Mouse (Mus musculus) G1E (cell line): ENCODE data around the gene Igsf6. TPM values are rescaled to one million over a fixed set of nuclear protein-coding genes. Genes with fewer than 3 reads are reported as not detected.
A peak's percentile ranks its signal among the peaks of the same experiment; 100 is the strongest.

ENCODE experiments used
- ATAC-seq: 2 replicates; pipeline ENCODE4 v1.8.0; 2016; ENCODE audit warnings: mild to moderate bottlenecking; ENCODE audit not compliant: insufficient number of reproducible peaks, poor library complexity, low FRiP score, severe bottlenecking; ENCODE audit errors: extremely low read depth
- DNase-seq: peaks from one replicate; pipeline ENCODE4 v3.0.0; 2012; ENCODE audit warnings: low spot score
- H3K27me3 ChIP-seq: 2 replicates; pipeline ENCODE4 v1.6.1; 2012; ENCODE audit warnings: mild to moderate bottlenecking, low read length, inconsistent platforms; ENCODE audit not compliant: insufficient read depth
- H3K36me3 ChIP-seq: replicated peaks from 2 replicates; pipeline ENCODE3; 2012; ENCODE audit warnings: mild to moderate bottlenecking, inconsistent platforms
- H3K4me1 ChIP-seq: 2 replicates; pipeline ENCODE4 v1.6.1; 2012; ENCODE audit warnings: low read depth, low read length, inconsistent platforms, mixed read lengths; ENCODE audit not compliant: insufficient read depth
- H3K4me3 ChIP-seq: 2 replicates; pipeline ENCODE4 v1.5.1; 2012; ENCODE audit warnings: low read depth, mild to moderate bottlenecking, inconsistent platforms, low read length, moderate library complexity, mixed read lengths
- H3K9me3 ChIP-seq: replicated peaks from 2 replicates; pipeline ENCODE4 v1.6.1; 2012; ENCODE audit warnings: inconsistent platforms
- CTCF ChIP-seq: IDR thresholded peaks from 2 replicates; pipeline ENCODE4 v1.5.1; 2012; ENCODE audit warnings: low read depth, low read length, inconsistent platforms, mixed read lengths
- GATA1 ChIP-seq: IDR thresholded peaks from 2 replicates; pipeline ENCODE4 v1.6.1; 2012; ENCODE audit warnings: borderline replicate concordance, low read length, inconsistent platforms, mixed read lengths
- GATA2 ChIP-seq: IDR thresholded peaks from 2 replicates; pipeline ENCODE4 v1.6.1; 2012; ENCODE audit warnings: low read depth, low read length, inconsistent platforms, borderline replicate concordance
- POLR2AphosphoS5 ChIP-seq: IDR thresholded peaks from 2 replicates; pipeline ENCODE4 v1.6.1; 2012; ENCODE audit warnings: low read depth, low read length, inconsistent platforms; ENCODE audit not compliant: insufficient replicate concordance
- TAL1 ChIP-seq: conservative IDR thresholded peaks from 2 replicates; pipeline ENCODE4 v1.6.1; 2012; ENCODE audit warnings: low read depth, low read length, inconsistent platforms, mixed read lengths
- polyA plus RNA-seq: library from polyadenylated mRNA; stranded (reverse); fragments of >175 nt; gene quantifications from 2 replicates; pipeline ENCODE4 v1.2.3, GENCODE M21; 2012
- total RNA-seq, 2 experiments: library from RNA; stranded (forward) in 1 of 2; stranded (reverse) in 1 of 2; fragments of 200-1000 nt in 1 of 2; fragments of >200 nt in 1 of 2; fragmentation: Nextera tagmentation in 1 of 2; gene quantifications; 2 replicates each; pipeline ENCODE4 v1.2.3; 2014 to 2017

Igsf6 gene
- total and polyA plus RNA-seq, 3 experiments: 0.07 to 0.33 TPM; not detected in 1

GRCm38 (mm10) chr7:121090748-121091147 is 16.4 kb upstream of the Igsf6 start:
- Histone ChIP-seq H3K4me3 (no peak overlapping the region), H3K4me1 (peaks cover 7% of the 10 kb centered on the region; the same call in 1 of the 2 replicates), H3K27me3 (peaks cover 25% of the 10 kb centered on the region), H3K36me3 (no peaks in the 10 kb centered on the region), H3K9me3 (no peaks in the 10 kb centered on the region)
- no peak for ATAC-seq
- DNase-seq: no peak
- no peak for TF ChIP-seq POLR2AphosphoS5

GRCm38 (mm10) chr7:121088745-121089144 is 14.4 kb upstream of the Igsf6 start:
- no peak overlapping the region for H3K4me3 ChIP-seq
- DNase-seq (no peak), ATAC-seq (no peak)
- H3K9me3 ChIP-seq: no peaks in the 10 kb centered on the region
- peaks cover 7% of the 10 kb centered on the region; the same call in 1 of the 2 replicates for H3K4me1 ChIP-seq
- peak; percentile 9; the same call in 1 of the 2 replicates for TF ChIP-seq CTCF
- no peak for TF ChIP-seq POLR2AphosphoS5
- TF ChIP-seq GATA2: no peak
- peaks cover 22% of the 10 kb centered on the region for H3K27me3 ChIP-seq
- H3K36me3 ChIP-seq: no peaks in the 10 kb centered on the region

GRCm38 (mm10) chr7:121085500-121085899 is 11.1 kb upstream of the Igsf6 start:
- TF ChIP-seq TAL1: no peak
- no peak for TF ChIP-seq GATA2
- TF ChIP-seq POLR2AphosphoS5: no peak
- TF ChIP-seq GATA1: no peak
- TF ChIP-seq CTCF: no peak
- Histone ChIP-seq H3K36me3 (peaks cover 2% of the 10 kb centered on the region), H3K9me3 (no peaks in the 10 kb centered on the region), H3K27me3 (peaks cover 16% of the 10 kb centered on the region), H3K4me3 (no peak overlapping the region), H3K4me1 (0 out of 2 replicates have a peak, but pooled peaks cover 4% of the 10 kb centered on the region)
- DNase-seq (no peak), ATAC-seq (no peak)

- DNase-seq (no peak), ATAC-seq (no peak)
- Histone ChIP-seq H3K36me3 (peaks cover 2% of the 10 kb centered on the region), H3K4me3 (no peak overlapping the region), H3K9me3 (no peaks in the 10 kb centered on the region), H3K27me3 (peaks cover 16% of the 10 kb centered on the region), H3K4me1 (0 out of 2 replicates have a peak, but pooled peaks cover 4% of the 10 kb centered on the region)
- TF ChIP-seq GATA1: no peak
Measured at GRCm38 (mm10) chr7:121084840-121085453, 10.6 kb upstream of the Igsf6 start.

- no peak overlapping the region for H3K4me3 ChIP-seq
- H3K27me3 ChIP-seq: peaks cover 11% of the 10 kb centered on the region
- DNase-seq (no peak), ATAC-seq (no peak)
- H3K36me3 ChIP-seq: peaks cover 11% of the 10 kb centered on the region
- H3K4me1 ChIP-seq: 0 out of 2 replicates have a peak, but pooled peaks cover under 1% of the 10 kb centered on the region
- no peaks in the 10 kb centered on the region for H3K9me3 ChIP-seq
- TF ChIP-seq CTCF: no peak
- TF ChIP-seq POLR2AphosphoS5: no peak
- no peak for TF ChIP-seq GATA2
- no peak for TF ChIP-seq GATA1
- no peak for TF ChIP-seq TAL1
Measured at GRCm38 (mm10) chr7:121082949-121083513, 8.7 kb upstream of the Igsf6 start.

GRCm38 (mm10) chr7:121081816-121082215 is 7.4 kb upstream of the Igsf6 start:
- peaks cover 23% of the 10 kb centered on the region for H3K36me3 ChIP-seq
- no peak for ATAC-seq
- DNase-seq: no peak
- peaks cover 6% of the 10 kb centered on the region for H3K27me3 ChIP-seq
- no peak overlapping the region for H3K4me3 ChIP-seq
- no peaks in the 10 kb centered on the region for H3K4me1 ChIP-seq
- no peaks in the 10 kb centered on the region for H3K9me3 ChIP-seq
- TF ChIP-seq GATA1 (no peak), CTCF (no peak), GATA2 (no peak), POLR2AphosphoS5 (no peak), TAL1 (no peak)

- DNase-seq (no peak), ATAC-seq (no peak)
- H3K9me3 ChIP-seq: no peaks in the 10 kb centered on the region
- peaks cover 25% of the 10 kb centered on the region for H3K36me3 ChIP-seq
- no peak within 1 kb of the TSS for H3K4me3 ChIP-seq
- TF ChIP-seq POLR2AphosphoS5 (no peak), GATA2 (no peak), CTCF (no peak), GATA1 (no peak), TAL1 (no peak)
- H3K27me3 ChIP-seq: peaks cover 2% of the 10 kb centered on the region; the same call in 1 of the 2 replicates
- no peaks in the 10 kb centered on the region for H3K4me1 ChIP-seq
Measured at GRCm38 (mm10) chr7:121081350-121081749, 7.0 kb upstream of the Igsf6 start, which contains the start of gene Otoa. Otoa (plus strand) TSS chr7:121081650.
